Mouse (Mus musculus): ENCODE data around the gene Lgalsl.

DNA sequence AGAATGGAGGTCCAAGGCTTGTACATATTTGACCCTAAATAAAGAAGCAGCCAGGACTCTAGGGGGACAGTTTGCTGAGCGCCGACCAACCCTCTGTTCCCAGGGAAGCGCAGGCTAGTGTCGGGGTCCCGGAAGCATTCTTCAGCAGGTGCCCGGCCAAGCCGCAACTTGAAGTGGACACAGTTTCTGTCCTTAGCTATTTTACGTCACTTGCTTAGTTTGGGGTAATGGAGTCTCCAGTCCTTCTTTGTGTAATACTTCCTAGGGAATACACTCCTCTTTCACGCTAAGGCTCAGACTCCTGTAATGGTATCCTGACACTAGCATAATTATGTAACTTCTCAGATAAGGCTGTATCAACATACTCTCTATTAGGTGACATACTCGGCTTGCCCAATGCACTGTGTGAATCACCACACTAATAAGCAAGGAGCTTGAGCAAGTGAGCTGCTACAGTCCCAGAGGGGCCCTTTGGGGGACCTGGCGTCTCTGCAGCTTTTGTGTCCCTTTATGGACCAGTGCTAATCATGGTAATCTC, 813 bp upstream of the Lgalsl start:
- TF ChIP-seq POLR2A (IDR thresholded peaks at IDR 0.05; ENCODE audit: borderline replicate concordance, extremely low read depth, low read depth, low read length): no peak
- TF ChIP-seq CTCF (IDR thresholded peaks at IDR 0.05; ENCODE audit: insufficient read depth, low read length): no peak
